Mouse (Mus musculus) gastrocnemius, adult 2 months (tissue): ENCODE results near the gene Mafg. TPM values are rescaled to one million over a fixed set of nuclear protein-coding genes. Genes with fewer than 3 reads are reported as not detected.
A peak's percentile ranks its signal among the peaks of the same experiment; 100 is the strongest.

Experiments
- DNase-seq: peaks from one replicate; pipeline ENCODE4 v3.0.0; 2022
- H3K27ac ChIP-seq: fragments of 200-600 bp; 2 replicates; pipeline ENCODE4 v1.8.1; 2022; ENCODE audit warnings: mild to moderate bottlenecking
- H3K4me3 ChIP-seq: fragments of 200-600 bp; 2 replicates; pipeline ENCODE4 v1.8.1; 2022; ENCODE audit warnings: mild to moderate bottlenecking, moderate library complexity
- CTCF ChIP-seq: fragments of 200-600 bp; IDR thresholded peaks from 2 replicates; pipeline ENCODE4 v1.8.1; 2022; ENCODE audit warnings: antibody characterized with exemption, mild to moderate bottlenecking, moderate library complexity
- intact Hi-C: fragments of 180-260 bp; cut with DNase I; formaldehyde crosslinking; loops from one replicate; pipeline ENCODE4 v1.15.1; 2025
- total RNA-seq, 2 experiments: library from RNA; stranded (reverse); gene quantifications; 2 replicates each; pipeline ENCODE4 v1.2.3; 2021

Gene Mafg
- total RNA-seq, 2 experiments from 2014 or later: 53.1 to 68.2 TPM

GRCm38 (mm10) chr11:120660301-120661075 is 27.1 kb upstream of the Mafg start:
- intact Hi-C loops: no loop called here
- DNase-seq: peak; percentile 64

GRCm38 (mm10) chr11:120659509-120660300 is 26.3 kb upstream of the Mafg start:
- intact Hi-C loops: loop anchor here (1.0 to 10.0 kb wide), 3 partner anchors 13 to 115 kb away; partner anchors contain the start of gene Aspscr1
- Histone ChIP-seq H3K4me3 (peak overlapping the region; percentile 75), H3K27ac (no peak overlapping the region)
- DNase-seq: peak; percentile 45
- no peak for TF ChIP-seq CTCF

More at GRCm38 (mm10) chr11:120660301-120661075, 27.1 kb upstream of the Mafg start:
- peak; percentile 50 for TF ChIP-seq CTCF
- Histone ChIP-seq H3K27ac (no peak overlapping the region), H3K4me3 (peak overlapping the region; percentile 75)

GRCm38 (mm10) chr11:120658876-120659410 is 25.5 kb upstream of the Mafg start:
- TF ChIP-seq CTCF: peak; percentile 93
- no peak overlapping the region for H3K27ac ChIP-seq
- peak; percentile 88 for DNase-seq
- intact Hi-C loops: loop anchor here (1.0 to 10.0 kb wide), 3 partner anchors 14 to 116 kb away; partner anchors contain the start of gene Aspscr1
- peak overlapping the region; percentile 25; the same call in 1 of the 2 replicates for H3K4me3 ChIP-seq

- intact Hi-C loops: loop anchor here (10.0 kb wide), 1 partner anchor 118 kb away; no protein-coding TSS in a partner anchor
These were observed 23.9 kb upstream of the Mafg start for GRCm38 (mm10) chr11:120657301-120657700.

GRCm38 (mm10) chr11:120654741-120655140 is 21.3 kb upstream of the Mafg start:
- Histone ChIP-seq H3K4me3 (no peak overlapping the region), H3K27ac (no peak overlapping the region)
- TF ChIP-seq CTCF: no peak
- intact Hi-C loops: loop anchor here (10.0 kb wide), 1 partner anchor 120 kb away; no protein-coding TSS in a partner anchor
- no peak for DNase-seq

More at GRCm38 (mm10) chr11:120657301-120657700, 23.9 kb upstream of the Mafg start:
- no peak for DNase-seq
- Histone ChIP-seq H3K27ac (no peak overlapping the region), H3K4me3 (no peak overlapping the region)
- no peak for TF ChIP-seq CTCF

- intact Hi-C loops: loop anchor here (10.0 kb wide), 1 partner anchor 123 kb away; no protein-coding TSS in a partner anchor
- DNase-seq: no peak
- TF ChIP-seq CTCF: peak; percentile 49
- Histone ChIP-seq H3K27ac (no peak overlapping the region), H3K4me3 (no peak overlapping the region)
These were observed 18.5 kb upstream of the Mafg start for GRCm38 (mm10) chr11:120651872-120652271.

- peak within 1 kb of the TSS; percentile 99 for H3K27ac ChIP-seq
- H3K4me3 ChIP-seq: peak within 1 kb of the TSS; percentile 76
- TF ChIP-seq CTCF: 0 out of 2 replicates have a peak, but pooled peaks have one; percentile 10
- DNase-seq: peak; percentile 84
- intact Hi-C loops: no loop called here
These were observed 14.6 kb upstream of the Mafg start, which contains the start of gene Myadml2 for GRCm38 (mm10) chr11:120648001-120648476. TSS of gene Myadml2 (minus strand) at chr11:120648158.

- peak; percentile 56 for DNase-seq
- peak overlapping the region; percentile 76 for H3K4me3 ChIP-seq
- intact Hi-C loops: no loop called here
- H3K27ac ChIP-seq: peak overlapping the region; percentile 99
- no peak for TF ChIP-seq CTCF
These were observed 13.8 kb upstream of the Mafg start for GRCm38 (mm10) chr11:120647047-120647830.

- peak; percentile 96 for DNase-seq
- intact Hi-C loops: no loop called here
- peak within 1 kb of the TSS; percentile 76 for H3K4me3 ChIP-seq
- H3K27ac ChIP-seq: peak within 1 kb of the TSS; percentile 85
- no peak for TF ChIP-seq CTCF
These were observed 10.2 kb upstream of the Mafg start, which contains the start of gene Pycr1 for GRCm38 (mm10) chr11:120643601-120643987. TSS of gene Pycr1 (minus strand) at chr11:120643769.

GRCm38 (mm10) chr11:120642939-120643600 is 9.7 kb upstream of the Mafg start:
- H3K27ac ChIP-seq: peak overlapping the region; percentile 85

GRCm38 (mm10) chr11:120641869-120642268 is 8.5 kb upstream of the Mafg start:
- TF ChIP-seq CTCF: no peak
- Histone ChIP-seq H3K27ac (no peak overlapping the region), H3K4me3 (no peak overlapping the region)
- no peak for DNase-seq
- intact Hi-C loops: no loop called here

More at GRCm38 (mm10) chr11:120642939-120643600, 9.7 kb upstream of the Mafg start:
- DNase-seq: peak; percentile 54
- H3K4me3 ChIP-seq: peak overlapping the region; percentile 76
- intact Hi-C loops: no loop called here
- TF ChIP-seq CTCF: no peak
